Mouse (Mus musculus): Measurements from ENCODE around the gene Ttl. TPM values are rescaled to one million over a fixed set of nuclear protein-coding genes. Genes with fewer than 3 reads are reported as not detected.

Ttl gene
- total RNA-seq, 2 experiments from 2014 or later, result 10.1 to 13.4 TPM

Other genes starting within 250 kb of the Ttl start
- gene Tmem87b, start 247.8 kb upstream of the Ttl start, total RNA-seq (2021), result 10 to 100 TPM; 24.6 to 37.8 TPM
- 1 to 10 TPM; 4.9 to 5.2 TPM for gene Fbln7, start 203.0 kb upstream of the Ttl start, total RNA-seq (2021)
- 1 to 10 TPM; 3.4 to 4.7 TPM for gene Zc3h8, start 121.9 kb upstream of the Ttl start, total RNA-seq (2021)
- 1 to 10 TPM; 2.8 to 3.1 TPM for gene Zc3h6, start 98.5 kb upstream of the Ttl start, total RNA-seq (2021)
- 1 to 10 TPM; 5.7 to 8.8 TPM for gene Gm10762, start 98.2 kb upstream of the Ttl start, total RNA-seq (2021)
- gene Vinac1, start 17.8 kb upstream of the Ttl start, total RNA-seq (2021), result under 1 TPM; 0.07 to 0.10 TPM
- gene Polr1b, start 35.1 kb downstream of the Ttl start, total RNA-seq (2021), result 10 to 100 TPM; 18.3 to 19.0 TPM
- gene Chchd5, start 63.8 kb downstream of the Ttl start, total RNA-seq (2021), result 10 to 100 TPM; 15.9 to 21.3 TPM
- gene Slc20a1, start 132.8 kb downstream of the Ttl start, total RNA-seq (2021), result 10 to 100 TPM; 14.1 to 19.4 TPM
- under 1 TPM; 0.64 to 0.99 TPM for gene Ckap2l, start 231.3 kb downstream of the Ttl start, total RNA-seq (2021)
- under 1 TPM in 1 of 2 experiments, not detected in 1; 0.29 TPM for gene Il1a, start 244.0 kb downstream of the Ttl start, total RNA-seq (2021)